Mouse (Mus musculus) limb, embryonic 15.5 days (tissue): ENCODE measurements at regions not wholly inside any gene's neighbourhood (a gene's known extent, or its start where the extent isn't known, plus 50 kb on each side); places are given as distances from the start of the nearest gene placed in this dataset.
A peak's percentile ranks its signal among the peaks of the same experiment; 100 is the strongest.

Experiments used
- ATAC-seq: fragments of 200-750 bp; cut with Nextera tagmentation; 2 replicates; pipeline ENCODE4 v1.8.0; 2017; ENCODE audit warnings: low read depth, moderate TSS enrichment; ENCODE audit not compliant: insufficient number of reproducible peaks, low FRiP score, low TSS enrichment
- H3K27ac ChIP-seq: fragments of 300-500 bp; sonication (generic); 2 replicates; pipeline ENCODE4 v1.5.1; 2015; ENCODE audit warnings: moderate library complexity, mild to moderate bottlenecking, inconsistent platforms
- H3K27me3 ChIP-seq: fragments of 300-500 bp; sonication (generic); 2 replicates; pipeline ENCODE4 v1.6.1; 2015; ENCODE audit warnings: inconsistent platforms
- H3K36me3 ChIP-seq: fragments of 300-500 bp; sonication (generic); 2 replicates; pipeline ENCODE4 v1.6.1; 2015; ENCODE audit warnings: inconsistent platforms
- H3K4me1 ChIP-seq: fragments of 300-500 bp; sonication (generic); 2 replicates; pipeline ENCODE4 v1.6.1; 2015; ENCODE audit warnings: inconsistent platforms
- H3K4me2 ChIP-seq: fragments of 300-500 bp; sonication (generic); 2 replicates; pipeline ENCODE4 v1.6.1; 2015; ENCODE audit warnings: mild to moderate bottlenecking, inconsistent platforms
- H3K4me3 ChIP-seq: fragments of 300-500 bp; sonication (generic); 2 replicates; pipeline ENCODE4 v1.5.1; 2015; ENCODE audit warnings: mild to moderate bottlenecking, inconsistent platforms
- H3K9ac ChIP-seq: fragments of 300-500 bp; sonication (generic); 2 replicates; pipeline ENCODE4 v1.6.1; 2015; ENCODE audit warnings: inconsistent platforms
- H3K9me3 ChIP-seq: fragments of 300-500 bp; sonication (generic); 2 replicates; pipeline ENCODE4 v1.6.1; 2016; ENCODE audit warnings: inconsistent platforms
- WGBS: fragments of 180-500 bp; shearing (Covaris S2); methylation state at CpG from one replicate; pipeline ENCODE4 v1.1.7; 2015; 5-methylcytosine and 5-hydroxymethylcytosine counted together

- Histone ChIP-seq H3K27ac (no peak overlapping the region), H3K9me3 (no peaks in the 10 kb centered on the region), H3K4me2 (no peak overlapping the region), H3K27me3 (no peaks in the 10 kb centered on the region), H3K4me3 (no peak overlapping the region), H3K36me3 (no peaks in the 10 kb centered on the region), H3K4me1 (no peaks in the 10 kb centered on the region), H3K9ac (no peak overlapping the region)
- ATAC-seq = no peak
- 71% methylated on average over 7 of the region's 7 CpGs for WGBS
Measured at GRCm38 (mm10) chr6:67186537-67187274, 51.3 kb upstream of the Serbp1 start.

GRCm38 (mm10) chr6:67184662-67185061 is 53.3 kb upstream of the Serbp1 start:
- no peak overlapping the region for H3K4me2 ChIP-seq
- WGBS = 84% methylated on average over 2 of the region's 2 CpGs
- H3K27me3 ChIP-seq = no peaks in the 10 kb centered on the region
- no peaks in the 10 kb centered on the region for H3K4me1 ChIP-seq
- no peak overlapping the region for H3K9ac ChIP-seq
- no peak for ATAC-seq
- no peak overlapping the region for H3K27ac ChIP-seq
- H3K9me3 ChIP-seq = no peaks in the 10 kb centered on the region
- no peak overlapping the region for H3K4me3 ChIP-seq
- no peaks in the 10 kb centered on the region for H3K36me3 ChIP-seq

GRCm38 (mm10) chr6:67183481-67184215 is 54.3 kb upstream of the Serbp1 start:
- Histone ChIP-seq H3K4me3 (no peak overlapping the region), H3K36me3 (no peaks in the 10 kb centered on the region), H3K27ac (no peak overlapping the region), H3K27me3 (no peaks in the 10 kb centered on the region), H3K9me3 (no peaks in the 10 kb centered on the region), H3K9ac (no peak overlapping the region), H3K4me2 (no peak overlapping the region), H3K4me1 (no peaks in the 10 kb centered on the region)
- no peak for ATAC-seq
- 75% methylated on average over 15 of the region's 15 CpGs for WGBS

- no peaks in the 10 kb centered on the region for H3K27me3 ChIP-seq
- H3K9ac ChIP-seq = no peak overlapping the region
- H3K9me3 ChIP-seq = no peaks in the 10 kb centered on the region
- ATAC-seq = no peak
- H3K4me3 ChIP-seq = no peak overlapping the region
- no peaks in the 10 kb centered on the region for H3K36me3 ChIP-seq
- WGBS = 84% methylated on average over 2 of the region's 2 CpGs
- H3K4me2 ChIP-seq = no peak overlapping the region
- H3K4me1 ChIP-seq = no peaks in the 10 kb centered on the region
- no peak overlapping the region for H3K27ac ChIP-seq
Measured at GRCm38 (mm10) chr6:67182453-67182852, 55.5 kb upstream of the Serbp1 start.

- no peaks in the 10 kb centered on the region for H3K4me1 ChIP-seq
- WGBS = 84% methylated on average over 4 of the region's 4 CpGs
- H3K27ac ChIP-seq = no peak overlapping the region
- no peak overlapping the region for H3K4me2 ChIP-seq
- no peak overlapping the region for H3K9ac ChIP-seq
- H3K27me3 ChIP-seq = no peaks in the 10 kb centered on the region
- ATAC-seq = no peak
- H3K9me3 ChIP-seq = no peaks in the 10 kb centered on the region
- no peaks in the 10 kb centered on the region for H3K36me3 ChIP-seq
- H3K4me3 ChIP-seq = no peak overlapping the region
Measured at GRCm38 (mm10) chr6:67181459-67181858, 56.5 kb upstream of the Serbp1 start.

- H3K9ac ChIP-seq = no peak overlapping the region
- no peaks in the 10 kb centered on the region for H3K4me1 ChIP-seq
- no peak overlapping the region for H3K4me3 ChIP-seq
- H3K27ac ChIP-seq = no peak overlapping the region
- no peak overlapping the region for H3K4me2 ChIP-seq
- ATAC-seq = no peak
- 71% methylated on average over 7 of the region's 7 CpGs for WGBS
- no peaks in the 10 kb centered on the region for H3K9me3 ChIP-seq
- H3K27me3 ChIP-seq = no peaks in the 10 kb centered on the region
- H3K36me3 ChIP-seq = no peaks in the 10 kb centered on the region
Measured at GRCm38 (mm10) chr6:67179416-67179815, 58.6 kb upstream of the Serbp1 start.

GRCm38 (mm10) chr6:67178531-67178930 is 59.4 kb upstream of the Serbp1 start:
- Histone ChIP-seq H3K36me3 (no peaks in the 10 kb centered on the region), H3K9ac (no peak overlapping the region), H3K27ac (no peak overlapping the region), H3K27me3 (no peaks in the 10 kb centered on the region), H3K4me1 (no peaks in the 10 kb centered on the region), H3K9me3 (no peaks in the 10 kb centered on the region), H3K4me2 (no peak overlapping the region), H3K4me3 (no peak overlapping the region)
- no peak for ATAC-seq
- 83% methylated on average over 4 of the region's 4 CpGs for WGBS

GRCm38 (mm10) chr6:67178101-67178500 is 59.9 kb upstream of the Serbp1 start:
- Histone ChIP-seq H3K4me2 (no peak overlapping the region), H3K4me3 (no peak overlapping the region), H3K9ac (no peak overlapping the region), H3K9me3 (no peaks in the 10 kb centered on the region), H3K27me3 (no peaks in the 10 kb centered on the region), H3K4me1 (no peaks in the 10 kb centered on the region), H3K36me3 (no peaks in the 10 kb centered on the region), H3K27ac (no peak overlapping the region)
- no peak for ATAC-seq
- WGBS = 0% methylated on average over 1 of the region's 1 CpGs

GRCm38 (mm10) chr6:67170674-67170946 is 67.4 kb upstream of the Serbp1 start:
- no peaks in the 10 kb centered on the region for H3K9me3 ChIP-seq
- no peaks in the 10 kb centered on the region for H3K36me3 ChIP-seq
- H3K9ac ChIP-seq = no peak overlapping the region
- H3K4me1 ChIP-seq = 0 out of 2 replicates have a peak, but pooled peaks cover 4% of the 10 kb centered on the region
- no peak for ATAC-seq
- H3K27ac ChIP-seq = no peak overlapping the region
- H3K4me2 ChIP-seq = peak overlapping the region; percentile 29; the same call in 1 of the 2 replicates
- WGBS = 78% methylated on average over 5 of the region's 5 CpGs
- H3K4me3 ChIP-seq = peak overlapping the region; percentile 22; the same call in 1 of the 2 replicates
- H3K27me3 ChIP-seq = no peaks in the 10 kb centered on the region

- Histone ChIP-seq H3K4me3 (peak overlapping the region; percentile 22), H3K9me3 (no peaks in the 10 kb centered on the region), H3K36me3 (no peaks in the 10 kb centered on the region), H3K27me3 (no peaks in the 10 kb centered on the region), H3K9ac (no peak overlapping the region), H3K4me1 (0 out of 2 replicates have a peak, but pooled peaks cover 4% of the 10 kb centered on the region), H3K4me2 (peak overlapping the region; percentile 29; the same call in 1 of the 2 replicates), H3K27ac (no peak overlapping the region)
- 0 out of 2 replicates have a peak, but pooled peaks have one; percentile 65 for ATAC-seq
- 46% methylated on average over 13 of the region's 13 CpGs for WGBS
Measured at GRCm38 (mm10) chr6:67169873-67170673, 67.9 kb upstream of the Serbp1 start.

- Histone ChIP-seq H3K4me3 (peak overlapping the region; percentile 43), H3K36me3 (no peaks in the 10 kb centered on the region), H3K4me2 (peak overlapping the region; percentile 50), H3K9me3 (no peaks in the 10 kb centered on the region), H3K4me1 (0 out of 2 replicates have a peak, but pooled peaks cover 4% of the 10 kb centered on the region), H3K27ac (no peak overlapping the region), H3K9ac (no peak overlapping the region), H3K27me3 (no peaks in the 10 kb centered on the region)
- no peak for ATAC-seq
- WGBS = 41% methylated on average over 2 of the region's 2 CpGs
Measured at GRCm38 (mm10) chr6:67168803-67169202, 69.2 kb upstream of the Serbp1 start.
